Mouse (Mus musculus) frontal cortex, adult (tissue): Measurements from ENCODE around the gene Grik4.

Experiments
- ATAC-seq: cut with Nextera tagmentation; 2 replicates; pipeline ENCODE4 v1.9.2; 2017; ENCODE audit warnings: mild to moderate bottlenecking, moderate library complexity, mixed read lengths; ENCODE audit not compliant: low TSS enrichment

Gene Grik4

DNA sequence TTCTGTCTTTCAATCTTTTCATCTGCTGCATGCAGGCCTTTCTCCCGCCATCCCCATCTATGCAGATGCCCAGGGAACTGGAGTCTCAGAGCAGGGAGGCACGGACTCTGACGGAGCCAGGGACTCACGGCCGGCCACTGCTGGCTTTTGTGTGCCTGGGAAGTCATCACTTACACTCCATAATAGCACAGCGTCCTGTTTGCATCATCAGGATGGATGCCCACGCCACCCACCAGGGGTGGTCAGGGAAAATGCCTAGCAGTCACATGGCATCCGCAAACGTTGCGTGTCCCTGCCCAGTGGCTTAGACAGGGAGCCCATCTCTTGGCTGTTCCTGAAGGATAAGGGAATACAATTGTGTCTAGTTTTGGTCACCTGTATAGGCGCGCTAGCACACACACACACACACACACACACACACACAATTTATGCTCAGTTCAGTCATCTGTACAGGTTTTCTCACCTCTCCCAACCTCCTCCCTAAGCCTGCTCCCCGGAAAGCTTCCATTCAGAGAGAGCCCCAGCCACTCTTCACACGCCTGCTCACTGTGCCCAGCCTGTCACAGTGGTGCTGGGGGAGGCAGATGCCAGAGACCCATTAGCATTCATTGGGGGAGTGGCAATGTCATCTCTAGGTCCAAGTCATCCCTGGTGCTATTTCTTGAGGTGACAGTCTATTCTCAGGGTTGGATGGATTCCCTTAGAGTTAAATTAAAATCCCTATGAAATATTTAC is 370.5 kb downstream of the Grik4 start:
- ATAC-seq: peak; percentile 66

DNA sequence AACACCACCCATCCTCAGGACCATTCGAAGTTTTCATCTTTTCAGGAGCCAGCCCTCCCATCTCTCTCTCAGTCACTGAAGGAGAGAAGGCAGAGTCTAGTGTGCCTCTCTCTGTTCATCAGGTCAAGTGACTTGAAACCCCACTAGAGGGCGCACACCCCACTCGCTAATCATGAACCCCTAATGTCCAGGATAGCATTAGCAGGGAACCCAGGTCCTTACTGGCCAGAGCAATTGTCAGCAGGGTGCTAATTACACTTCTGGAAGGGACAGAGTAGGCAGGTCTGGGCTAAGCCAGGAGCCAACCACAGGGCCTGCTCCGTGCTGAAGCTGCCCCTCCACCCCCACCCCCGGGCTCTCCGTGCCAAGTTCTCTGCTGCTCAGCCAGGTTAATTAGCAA is 371.1 kb downstream of the Grik4 start:
- peak; percentile 48 for ATAC-seq

DNA sequence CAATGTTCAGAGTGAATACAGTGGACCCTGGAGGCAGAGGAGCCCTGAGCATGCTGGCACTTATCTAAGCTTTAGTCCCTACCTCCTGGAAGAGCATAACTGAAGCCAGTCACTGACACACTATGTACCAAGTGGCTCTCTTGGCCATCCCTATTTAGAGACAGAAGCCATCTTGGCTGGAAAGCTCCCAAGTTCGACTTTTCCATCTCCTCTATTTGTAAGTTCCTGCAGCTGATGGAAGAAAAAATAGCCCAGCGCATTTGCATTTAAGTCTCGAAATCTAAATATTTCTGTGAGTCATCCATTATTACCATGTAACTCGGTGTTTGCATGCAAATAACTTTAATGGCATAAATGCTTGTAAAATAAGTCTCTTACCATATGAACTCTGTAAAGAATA is 378.4 kb downstream of the Grik4 start:
- ATAC-seq: peak; percentile 50; the same call in 1 of the 2 replicates

DNA sequence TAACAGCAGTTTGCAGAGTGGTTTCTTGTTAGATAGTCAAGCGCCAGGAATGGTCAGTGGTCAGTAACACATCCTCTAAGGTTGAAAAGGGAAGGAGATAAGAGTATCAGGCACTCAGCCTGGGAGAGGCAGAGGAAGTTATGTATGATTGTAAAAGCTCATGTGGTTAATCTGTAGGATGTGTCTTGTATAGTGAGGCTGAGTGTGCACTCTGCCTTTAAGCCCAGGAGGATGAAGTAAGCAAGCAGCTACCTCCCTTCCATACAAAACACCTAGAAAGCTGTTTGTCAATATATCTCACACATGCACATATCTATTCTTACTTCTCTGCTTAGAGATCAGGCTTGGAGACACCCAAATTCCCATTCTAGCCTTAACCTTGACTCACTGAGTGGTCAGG is 389.1 kb downstream of the Grik4 start:
- ATAC-seq: no peak

DNA sequence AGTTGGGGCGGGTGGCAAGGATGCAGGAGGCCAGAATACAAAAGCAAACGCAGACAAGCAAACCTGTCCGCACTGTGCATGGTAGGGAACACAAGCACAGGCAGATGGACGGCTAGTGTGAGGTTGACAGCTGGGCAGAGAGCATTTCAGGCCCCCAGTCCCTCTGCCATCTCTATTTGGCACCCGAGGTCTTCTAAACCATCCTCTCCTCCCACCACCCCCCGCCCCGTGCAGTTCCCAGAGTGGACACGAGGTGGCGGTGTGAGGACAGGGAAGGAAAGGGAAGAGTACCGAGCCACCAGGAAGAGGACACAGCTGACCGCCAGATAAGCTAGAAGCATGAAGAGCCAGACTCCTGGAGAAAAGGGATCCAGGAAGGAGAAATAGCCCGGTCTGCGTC is 394.2 kb downstream of the Grik4 start:
- ATAC-seq: peak; percentile 77

DNA sequence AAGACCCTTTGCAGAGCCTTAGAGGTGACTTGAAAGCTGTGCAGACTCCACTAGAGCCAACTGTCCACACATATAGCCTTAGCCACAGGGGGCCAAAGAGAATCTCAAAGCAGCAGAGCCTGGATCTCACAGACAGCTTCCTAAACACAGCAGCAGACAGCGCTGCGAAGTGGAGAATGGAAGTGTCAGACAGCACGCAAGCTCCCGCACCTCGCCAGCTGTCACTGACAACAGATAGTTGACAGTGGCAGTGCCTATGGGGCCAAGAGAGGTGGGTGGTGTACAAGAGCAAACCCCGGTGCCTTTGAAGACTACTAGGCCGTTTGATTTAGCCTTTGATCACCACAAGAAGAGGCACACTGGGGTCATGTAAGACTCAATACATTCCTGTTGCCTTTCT is 395.3 kb downstream of the Grik4 start:
- no peak for ATAC-seq

DNA sequence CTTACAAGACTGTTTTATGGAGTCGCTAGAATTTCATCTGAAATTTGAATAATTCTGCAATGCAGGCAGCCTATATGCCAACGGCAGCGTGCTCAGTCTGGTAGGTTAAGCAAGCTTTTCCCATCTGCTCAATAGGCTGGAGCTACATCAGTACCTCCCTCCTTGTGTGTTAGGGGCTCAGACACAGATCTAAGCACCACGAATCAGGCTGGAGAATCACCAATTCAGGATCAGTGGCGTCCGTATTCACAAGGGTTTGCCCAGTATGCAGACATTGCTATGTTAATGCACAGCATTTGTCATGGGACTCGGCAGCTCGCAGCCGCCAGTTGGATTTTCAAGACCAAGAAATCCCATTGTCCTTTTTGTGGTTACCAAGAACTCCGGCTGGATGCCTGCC is 399.8 kb downstream of the Grik4 start:
- 0 out of 2 replicates have a peak, but pooled peaks have one; percentile 14 for ATAC-seq

DNA sequence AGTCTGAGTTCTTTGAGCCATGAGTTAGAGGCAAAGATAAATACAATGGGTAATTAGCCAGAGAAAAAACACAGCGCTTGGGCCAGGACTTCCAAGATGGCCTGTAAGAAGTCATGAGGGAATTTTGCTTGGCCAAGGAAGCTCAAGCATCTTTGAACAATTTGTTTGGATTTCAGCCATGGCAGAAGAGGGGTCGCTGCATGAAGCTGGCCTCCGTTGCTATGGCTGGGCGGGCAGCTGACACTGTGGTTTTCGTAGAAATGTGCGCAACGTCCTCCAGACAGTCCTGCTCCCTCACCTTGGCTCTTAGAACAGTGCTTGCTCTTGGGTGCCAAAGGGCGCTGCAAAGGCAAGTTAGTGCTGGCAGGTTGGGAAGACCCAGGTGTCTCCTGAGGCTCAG is 410.8 kb downstream of the Grik4 start:
- no peak for ATAC-seq

DNA sequence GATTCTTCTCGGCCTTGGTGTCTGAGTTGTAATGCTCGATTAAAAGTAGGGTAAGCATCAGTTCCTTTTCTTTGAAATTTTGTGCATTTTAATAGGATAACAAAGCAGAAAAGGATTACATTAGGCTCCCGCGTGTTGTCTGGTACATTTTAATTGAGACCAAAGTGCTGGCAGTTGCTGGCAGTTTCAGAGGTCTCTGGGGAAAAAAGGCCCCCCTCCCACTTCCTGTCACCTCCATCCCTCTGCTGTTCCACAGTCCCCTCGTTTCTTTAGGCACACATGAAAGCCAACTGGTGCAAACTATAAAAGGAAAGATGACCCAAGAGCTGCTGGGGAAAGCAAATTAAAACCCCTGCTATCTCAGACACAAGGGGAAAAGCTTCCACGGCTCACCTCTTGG is 411.3 kb downstream of the Grik4 start:
- no peak for ATAC-seq

DNA sequence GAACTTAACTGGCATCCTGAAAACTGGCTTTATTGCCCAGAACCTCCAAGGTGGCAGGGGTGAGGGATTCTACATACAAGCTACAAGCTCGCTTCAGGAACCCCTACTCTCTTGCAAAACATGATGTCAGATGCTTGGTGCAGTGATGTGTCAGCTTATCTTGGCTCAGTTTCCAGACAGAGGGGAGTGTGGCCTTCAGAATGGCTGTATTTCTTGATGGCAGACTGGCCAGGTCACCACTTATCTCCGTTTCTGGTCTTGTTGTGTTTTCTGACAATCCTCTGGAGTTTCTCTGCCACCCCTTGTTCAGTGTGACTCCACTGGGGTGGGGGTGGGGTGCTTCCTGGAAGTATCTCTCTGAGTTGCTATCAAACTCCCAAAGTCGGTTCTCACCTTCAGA is 412.3 kb downstream of the Grik4 start:
- no peak for ATAC-seq

DNA sequence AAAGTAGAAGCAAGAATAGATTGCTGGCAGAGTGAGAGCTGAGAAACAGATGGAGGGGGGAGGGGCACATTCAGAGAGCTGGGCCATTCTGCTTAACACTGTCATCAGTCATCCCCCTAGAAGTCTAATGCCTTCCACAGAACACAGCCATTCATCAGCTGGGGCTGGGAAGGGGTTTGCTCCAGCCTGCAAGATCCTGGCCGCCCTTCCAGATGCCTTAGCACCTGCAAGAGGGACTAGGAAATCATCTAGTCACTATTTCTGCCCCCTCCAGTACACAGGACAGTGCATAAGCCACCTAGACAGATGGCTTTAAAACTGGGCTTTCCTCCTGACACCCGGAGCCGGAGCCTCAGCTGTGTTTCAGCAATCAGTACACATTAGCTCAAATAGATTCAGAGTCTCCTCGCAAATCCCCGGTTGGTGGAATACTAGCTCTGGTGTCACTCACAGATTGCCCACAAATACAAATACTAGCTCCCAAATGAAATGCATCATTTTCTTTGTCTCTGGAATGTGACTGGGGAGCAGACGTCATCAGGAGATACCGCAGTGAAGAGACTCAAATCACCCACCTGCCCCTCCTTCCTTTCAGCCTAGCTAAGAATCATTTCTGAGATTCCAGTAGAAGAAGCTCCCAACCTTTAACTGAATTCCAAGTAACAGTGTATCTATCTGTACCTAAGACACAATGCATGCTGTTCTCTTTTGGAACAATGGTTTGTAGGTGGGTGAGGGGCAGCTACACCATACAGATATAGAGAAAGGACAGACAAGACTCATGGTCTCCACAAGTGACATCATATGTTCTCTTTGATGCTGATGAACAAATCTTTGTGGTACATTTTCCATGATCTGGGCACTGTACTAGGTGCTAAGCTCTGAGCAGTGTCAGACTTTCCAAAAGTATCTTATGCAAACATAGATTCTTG is 413.8 kb downstream of the Grik4 start:
- ATAC-seq: peak; percentile 47

DNA sequence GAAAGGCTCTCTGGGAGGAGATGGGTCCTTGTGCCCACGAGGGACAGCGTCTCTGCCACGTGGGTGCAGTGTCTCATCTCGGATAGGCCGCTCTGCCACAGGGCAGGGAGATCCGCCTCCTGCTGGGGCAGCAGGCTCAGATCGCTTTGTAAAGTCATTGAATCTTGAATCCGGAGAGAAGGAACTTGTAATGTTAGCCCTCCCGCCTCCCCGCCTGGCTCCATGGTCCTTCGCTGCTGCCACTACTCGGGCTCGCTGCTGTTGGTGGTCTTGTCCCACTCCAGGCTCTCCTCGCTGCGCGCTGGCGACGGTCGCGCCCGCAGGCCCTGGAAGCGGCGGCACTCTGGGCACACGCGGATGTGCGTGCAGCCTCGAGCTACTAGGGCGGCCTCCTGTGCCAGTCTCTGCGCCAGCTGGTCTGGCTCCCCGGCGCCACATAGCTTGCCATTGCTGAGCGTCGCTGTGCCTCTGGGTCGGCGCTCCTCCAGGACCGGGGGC is 423.7 kb downstream of the Grik4 start:
- peak; percentile 87 for ATAC-seq

DNA sequence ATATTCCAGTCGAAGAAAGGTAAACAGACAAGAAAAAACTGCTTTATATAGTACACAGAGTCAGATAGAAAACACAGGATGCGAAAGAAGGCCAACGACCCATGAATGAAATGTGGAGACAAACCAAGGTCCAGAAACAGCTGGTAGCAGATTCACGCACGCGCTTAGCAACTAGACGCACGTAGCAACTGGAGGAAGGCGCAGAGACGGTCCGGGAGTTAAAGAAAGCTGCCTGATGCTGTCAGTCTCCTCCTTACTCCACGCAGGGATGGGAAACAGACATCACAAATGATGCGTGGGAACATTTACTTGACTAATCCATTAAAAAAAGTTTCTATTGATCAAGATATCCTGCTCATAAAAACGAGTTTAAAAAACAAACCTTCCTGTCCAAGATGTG is 426.1 kb downstream of the Grik4 start:
- no peak for ATAC-seq

DNA sequence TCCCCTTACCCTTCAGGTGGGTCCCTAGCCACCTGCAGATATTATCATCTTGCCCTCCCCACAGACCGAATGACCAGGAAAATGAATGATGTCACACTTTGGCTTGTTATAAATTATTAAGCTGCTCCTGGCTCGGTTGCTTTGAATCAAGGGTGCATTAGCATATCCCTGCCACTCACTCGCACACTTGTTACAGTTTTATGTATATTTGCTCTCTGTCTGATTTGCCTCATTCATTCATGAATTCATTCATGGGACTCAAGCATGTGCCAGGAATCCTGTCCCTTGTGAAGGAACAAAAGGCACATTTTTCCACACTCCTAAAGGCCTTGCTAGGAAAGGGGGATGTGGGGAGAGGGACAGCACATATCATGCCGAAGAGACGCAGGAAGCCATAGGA is 431.1 kb downstream of the Grik4 start:
- ATAC-seq: no peak

DNA sequence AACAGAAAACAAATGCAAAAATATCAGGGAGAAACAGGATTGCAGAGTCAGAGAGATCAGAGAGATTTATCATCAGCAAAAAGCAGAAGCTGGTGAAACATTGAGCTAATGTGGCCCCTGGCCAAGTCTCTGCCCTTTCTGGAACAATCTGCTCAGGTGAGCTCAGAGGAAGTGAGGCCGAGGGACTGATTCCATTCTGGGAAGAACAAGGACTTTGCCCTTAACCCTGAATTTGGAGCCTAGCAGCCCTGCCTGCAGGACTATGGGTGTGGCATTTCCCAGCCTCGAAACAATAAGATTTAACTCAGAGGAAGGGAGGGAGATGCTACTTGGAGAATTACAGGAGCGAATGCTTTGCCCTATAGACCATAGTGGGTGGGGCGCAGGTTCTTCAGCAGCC is 432.0 kb downstream of the Grik4 start:
- ATAC-seq: no peak

DNA sequence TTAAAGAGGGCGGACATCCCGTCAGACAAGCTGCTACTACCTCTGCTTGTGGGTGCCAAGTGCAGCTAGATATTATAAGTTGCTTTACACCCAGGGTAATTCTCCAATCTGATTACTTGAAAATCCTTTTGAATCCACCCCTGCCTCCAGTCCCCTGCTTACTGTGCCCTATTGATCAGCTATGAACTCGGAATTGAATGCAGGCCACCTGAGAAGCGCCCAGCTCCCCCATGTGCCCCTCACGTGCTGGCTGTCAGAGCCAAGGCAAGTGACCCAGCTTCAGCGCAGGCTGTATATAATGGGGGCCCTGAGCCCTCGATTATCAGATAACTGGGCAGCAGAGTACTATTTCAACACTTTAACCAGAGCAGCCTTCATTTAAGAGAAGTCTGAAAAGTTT is 436.1 kb downstream of the Grik4 start:
- no peak for ATAC-seq

DNA sequence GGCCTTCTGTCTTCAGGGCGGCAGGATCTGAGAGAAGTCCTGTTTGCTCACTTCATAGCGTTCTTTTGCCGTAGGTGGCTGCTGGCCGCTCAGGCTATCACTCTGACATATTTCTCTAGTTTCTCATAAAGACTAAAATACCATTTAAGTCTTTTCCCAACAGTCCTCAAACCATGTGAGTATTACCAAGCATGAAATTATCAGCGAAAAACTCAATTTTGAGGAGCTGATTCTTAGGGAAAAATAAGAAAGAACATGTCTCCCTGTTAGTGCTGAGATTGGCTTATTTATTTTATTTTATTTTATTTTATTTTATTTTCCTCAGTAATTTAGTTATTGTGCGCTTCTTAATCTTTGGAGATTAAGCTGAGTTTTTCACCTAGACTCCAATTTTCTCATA is 436.6 kb downstream of the Grik4 start, which contains the start of gene Tbcel:
TSS of gene Tbcel (minus strand) at position 101 of the 400 bp plus-strand sequence.
- ATAC-seq: no peak

DNA sequence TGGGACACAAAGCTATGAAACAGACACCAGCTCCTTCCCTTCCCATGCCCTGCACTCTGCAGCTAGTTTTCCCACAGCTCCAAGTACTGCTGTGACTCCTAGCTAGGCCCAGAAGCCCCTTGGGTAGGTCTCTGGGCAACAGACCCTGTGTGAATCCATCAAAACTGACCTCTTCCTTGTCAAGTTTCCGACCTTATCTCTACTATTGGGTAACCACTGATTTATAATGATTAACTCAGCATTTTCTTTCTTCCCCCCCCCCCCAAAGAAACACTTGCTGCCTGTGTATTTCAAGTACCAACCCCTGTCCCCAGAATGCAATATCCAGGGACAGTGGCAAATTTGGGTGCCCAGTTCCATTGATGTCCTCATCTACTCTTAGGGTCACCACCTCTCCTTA is 437.3 kb downstream of the Grik4 start:
- ATAC-seq: no peak

DNA sequence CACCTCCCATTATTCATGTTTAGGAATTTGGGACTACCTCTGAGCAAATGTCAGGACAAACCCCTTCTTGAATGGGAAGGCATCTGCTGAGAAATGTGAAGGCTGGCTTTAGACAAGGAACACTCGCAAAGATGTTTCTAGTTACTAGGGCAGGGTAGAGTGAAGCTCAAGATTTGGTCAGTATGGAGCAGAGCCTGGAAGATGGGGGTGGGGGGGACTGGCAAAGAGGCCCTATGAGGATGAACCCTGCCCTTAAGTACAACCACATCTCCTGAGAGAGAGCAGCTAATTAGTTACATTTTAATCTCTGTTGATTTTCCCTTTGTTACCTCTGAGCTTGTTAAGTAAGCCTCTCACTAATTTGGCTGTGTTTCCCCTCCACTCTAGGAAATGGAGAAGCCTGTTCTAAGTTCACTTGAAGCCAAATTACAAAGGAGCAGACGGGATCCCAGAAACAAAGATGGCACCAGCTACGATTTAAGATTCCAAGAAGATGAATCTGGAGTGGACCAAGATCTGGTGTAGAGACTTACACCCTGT is 439.3 kb downstream of the Grik4 start:
- no peak for ATAC-seq

DNA sequence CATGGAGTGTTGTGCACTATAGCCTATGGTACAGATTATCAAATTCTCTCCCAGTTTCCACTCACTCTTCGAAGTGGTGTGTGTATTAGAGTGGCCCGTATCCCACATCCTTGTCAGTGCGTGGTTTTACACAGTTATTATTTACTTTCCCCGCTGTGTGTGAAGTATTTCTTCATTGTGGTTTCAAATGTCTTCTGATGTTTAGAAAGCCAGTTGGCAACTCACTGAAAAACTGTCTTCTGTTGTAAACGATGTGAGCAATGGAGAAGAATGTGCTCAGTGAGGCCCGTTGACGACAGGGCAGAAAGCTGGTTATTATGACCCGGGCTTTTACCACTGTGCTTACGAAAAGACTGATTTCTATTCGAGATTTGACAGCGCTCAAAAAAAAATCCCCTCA is 439.7 kb downstream of the Grik4 start:
- no peak for ATAC-seq

DNA sequence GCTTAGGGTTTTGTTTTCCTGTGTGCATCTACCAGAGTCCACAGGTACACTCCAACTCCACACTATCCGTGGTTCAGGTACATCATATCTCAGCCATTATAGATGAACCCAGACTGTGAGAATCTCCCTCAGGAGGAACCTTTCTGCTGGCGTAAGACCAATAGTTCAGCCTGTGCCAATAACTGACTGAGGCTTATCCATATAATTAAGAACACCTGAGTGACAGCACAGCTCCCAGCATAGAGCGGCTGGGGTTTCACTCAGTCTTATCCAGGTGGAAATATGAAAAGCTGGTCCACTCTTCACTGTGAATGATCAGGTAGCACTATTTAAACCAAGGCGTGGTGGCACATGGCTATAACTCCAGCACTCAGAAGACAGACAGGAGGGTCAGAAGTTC is 440.6 kb downstream of the Grik4 start:
- ATAC-seq: no peak

DNA sequence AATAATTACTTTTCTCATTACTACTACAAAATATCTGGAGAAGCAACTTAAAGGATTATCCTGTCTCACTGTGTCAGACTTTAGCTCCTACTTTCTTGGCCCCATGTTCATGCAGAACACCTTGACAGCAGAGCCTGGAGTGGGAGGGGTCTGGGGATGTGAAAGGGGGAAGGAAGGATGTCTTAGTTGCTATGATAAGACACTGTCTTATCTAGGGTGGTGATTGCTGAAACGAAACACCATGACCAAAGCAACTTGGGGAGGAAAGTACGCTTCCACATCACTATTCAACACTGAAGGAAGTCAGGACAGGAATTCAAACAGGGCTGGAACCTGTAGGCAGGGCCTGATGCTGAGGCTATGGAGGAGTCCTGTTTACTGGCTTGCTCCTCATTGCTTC is 448.0 kb downstream of the Grik4 start:
- no peak for ATAC-seq

DNA sequence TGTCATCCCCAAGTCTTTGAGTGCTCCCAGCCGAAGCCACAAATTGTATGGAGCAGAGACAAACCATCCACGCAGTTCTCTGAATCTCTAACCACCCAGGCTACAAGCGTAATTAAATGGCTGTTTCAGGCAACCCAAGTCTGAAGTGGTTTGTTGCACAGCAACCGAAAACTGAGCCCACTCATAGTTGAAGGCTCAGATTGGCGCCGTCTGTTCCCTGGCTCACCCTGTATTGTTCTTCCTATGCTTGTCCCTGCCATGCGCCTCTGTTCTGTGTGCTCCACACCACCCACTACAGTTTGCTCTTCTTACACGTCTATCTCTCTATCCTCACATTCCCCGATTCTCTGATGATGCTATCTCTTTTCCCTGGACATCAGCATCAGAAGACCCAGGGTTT is 452.5 kb downstream of the Grik4 start:
- ATAC-seq: peak; percentile 96
